Mouse (Mus musculus) lung, postnatal 0 days (tissue): ENCODE data around the gene P2ry2. TPM values are rescaled to one million over a fixed set of nuclear protein-coding genes. Genes with fewer than 3 reads are reported as not detected.
A peak's percentile ranks its signal among the peaks of the same experiment; 100 is the strongest.

Experiments
- ATAC-seq: fragments of 200-750 bp; cut with Nextera tagmentation; 2 replicates; pipeline ENCODE4 v1.8.0; 2017; ENCODE audit warnings: moderate library complexity
- DNase-seq: peaks from one replicate; pipeline ENCODE4 v3.0.0-alpha.2; 2016; ENCODE audit warnings: low spot score
- H3K27ac ChIP-seq: fragments of 300-500 bp; sonication (generic); 2 replicates; pipeline ENCODE4 v1.5.1; 2014; ENCODE audit warnings: antibody characterized with exemption, mild to moderate bottlenecking, low read length, mixed read lengths
- H3K27me3 ChIP-seq: fragments of 300-500 bp; sonication (generic); replicated peaks from 2 replicates; pipeline ENCODE4 v1.6.1; 2014; ENCODE audit warnings: low read length, mixed read lengths; ENCODE audit not compliant: insufficient read depth
- H3K36me3 ChIP-seq: fragments of 300-500 bp; sonication (generic); 2 replicates; pipeline ENCODE4 v1.6.1; 2014; ENCODE audit warnings: low read length, mixed read lengths; ENCODE audit not compliant: insufficient read depth
- H3K4me1 ChIP-seq: fragments of 300-500 bp; sonication (generic); 2 replicates; pipeline ENCODE4 v1.6.1; 2014; ENCODE audit warnings: antibody characterized with exemption, low read depth, low read length, mixed read lengths; ENCODE audit not compliant: insufficient read depth
- H3K4me2 ChIP-seq: fragments of 300-500 bp; sonication (generic); replicated peaks from 2 replicates; pipeline ENCODE4 v1.6.1; 2014; ENCODE audit warnings: low read depth, mild to moderate bottlenecking, low read length, moderate library complexity, mixed read lengths
- H3K4me3 ChIP-seq: fragments of 300-500 bp; sonication (generic); 2 replicates; pipeline ENCODE4 v1.5.1; 2014; ENCODE audit warnings: low read depth, low read length
- H3K9ac ChIP-seq: fragments of 300-500 bp; sonication (generic); replicated peaks from 2 replicates; pipeline ENCODE4 v1.6.1; 2014; ENCODE audit warnings: low read depth, mild to moderate bottlenecking
- H3K9me3 ChIP-seq: fragments of 300-500 bp; sonication (generic); 2 replicates; pipeline ENCODE4 v1.6.1; 2016; ENCODE audit warnings: low read length, mixed read lengths
- CTCF ChIP-seq: IDR thresholded peaks from 2 replicates; pipeline ENCODE4 v1.5.1; 2016; ENCODE audit warnings: antibody characterized with exemption, mild to moderate bottlenecking
- EP300 ChIP-seq: IDR thresholded peaks from 2 replicates; pipeline ENCODE4 v1.6.1; 2016; ENCODE audit warnings: antibody characterized with exemption, mild to moderate bottlenecking, control low read depth
- WGBS: fragments of 180-500 bp; shearing (Covaris S2); extraction: QIAGEN DNeasy Blood & Tissue Kit; methylation state at CpG from one replicate; pipeline ENCODE4 v1.1.7; 2014; 5-methylcytosine and 5-hydroxymethylcytosine counted together
- polyA plus RNA-seq: library from polyadenylated mRNA; unstranded; fragments of >200 nt; fragmentation: Nextera tagmentation; extraction: Ambion mirVana; gene quantifications from 2 replicates; pipeline ENCODE4 v1.2.1, GENCODE M21; 2015

The P2ry2 gene
- polyA plus RNA-seq, 1 experiment from 2014 or later = 11.6 TPM

DNA sequence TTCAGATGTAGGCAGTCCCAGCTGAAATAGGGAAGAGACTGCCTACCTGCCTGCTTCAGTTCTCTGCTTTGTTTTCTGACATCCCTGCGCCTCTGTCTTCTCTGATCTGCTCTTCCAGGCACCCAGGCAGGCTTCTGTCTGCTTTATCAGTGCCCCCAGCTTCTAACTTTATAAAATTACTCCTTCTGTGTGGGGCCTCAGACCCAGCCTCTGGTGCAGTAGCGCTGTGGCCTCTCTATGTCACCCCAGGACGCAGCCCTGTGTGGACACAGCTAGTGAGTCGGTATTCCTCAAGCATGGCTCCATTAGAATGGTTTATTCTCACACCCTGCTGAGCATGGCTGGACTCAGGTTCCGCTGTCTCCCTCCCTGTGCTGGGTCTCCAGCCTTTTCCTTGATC is 62.6 kb downstream of the P2ry2 start:
- WGBS = 69% methylated on average over 5 of the region's 5 CpGs
- Histone ChIP-seq H3K4me1 (peaks cover 3% of the 10 kb centered on the region; the same call in 1 of the 2 replicates), H3K9ac (no peak overlapping the region), H3K4me3 (no peak overlapping the region), H3K9me3 (no peaks in the 10 kb centered on the region), H3K27ac (peak overlapping the region; percentile 48), H3K4me2 (no peak overlapping the region), H3K27me3 (no peaks in the 10 kb centered on the region), H3K36me3 (no peaks in the 10 kb centered on the region)
- TF ChIP-seq CTCF (no peak), EP300 (no peak)
- ATAC-seq (no peak), DNase-seq (no peak)

Other genes starting within 250 kb of the P2ry2 start
- 2.8 and 3.8 TPM in 2 replicates for gene Relt, start 149.4 kb downstream of the P2ry2 start, polyA plus RNA-seq
- gene Arhgef17, start 80.8 kb downstream of the P2ry2 start, polyA plus RNA-seq = 5.8 and 7.0 TPM in 2 replicates
- 9.9 and 11.2 TPM in 2 replicates for gene P2ry6, start 38.2 kb downstream of the P2ry2 start, polyA plus RNA-seq
- gene Fchsd2, start 80.0 kb upstream of the P2ry2 start, polyA plus RNA-seq = 16.0 and 17.7 TPM in 2 replicates